Mouse (Mus musculus) embryonic facial prominence, embryonic 13.5 days (tissue): ENCODE results near the gene Acrbp. TPM values are rescaled to one million over a fixed set of nuclear protein-coding genes. Genes with fewer than 3 reads are reported as not detected.
A peak's percentile ranks its signal among the peaks of the same experiment; 100 is the strongest.

ENCODE experiments used
- ATAC-seq: fragments of 200-750 bp; cut with Nextera tagmentation; 2 replicates; pipeline ENCODE4 v1.8.0; 2017; ENCODE audit warnings: low read depth; ENCODE audit not compliant: insufficient number of reproducible peaks, insufficient read depth, low FRiP score, low TSS enrichment
- H3K27ac ChIP-seq: fragments of 300-500 bp; sonication (generic); 2 replicates; pipeline ENCODE4 v1.5.1; 2015; ENCODE audit warnings: moderate library complexity, mild to moderate bottlenecking, inconsistent platforms
- H3K27me3 ChIP-seq: fragments of 300-500 bp; sonication (generic); 2 replicates; pipeline ENCODE4 v1.6.1; 2015; ENCODE audit warnings: mild to moderate bottlenecking, inconsistent platforms
- H3K36me3 ChIP-seq: fragments of 300-500 bp; sonication (generic); 2 replicates; pipeline ENCODE4 v1.6.1; 2015; ENCODE audit warnings: mild to moderate bottlenecking, inconsistent platforms
- H3K4me1 ChIP-seq: fragments of 300-500 bp; sonication (generic); 2 replicates; pipeline ENCODE4 v1.6.1; 2015; ENCODE audit warnings: inconsistent platforms
- H3K4me2 ChIP-seq: fragments of 300-500 bp; sonication (generic); 2 replicates; pipeline ENCODE4 v1.6.1; 2015; ENCODE audit warnings: moderate library complexity, mild to moderate bottlenecking, inconsistent platforms
- H3K4me3 ChIP-seq: fragments of 300-500 bp; sonication (generic); 2 replicates; pipeline ENCODE4 v1.5.1; 2015; ENCODE audit warnings: mild to moderate bottlenecking, inconsistent platforms
- H3K9ac ChIP-seq: fragments of 300-500 bp; sonication (generic); 2 replicates; pipeline ENCODE4 v1.6.1; 2015; ENCODE audit warnings: mild to moderate bottlenecking, inconsistent platforms
- H3K9me3 ChIP-seq: fragments of 300-500 bp; sonication (generic); 2 replicates; pipeline ENCODE4 v1.6.1; 2016; ENCODE audit warnings: inconsistent platforms
- WGBS: fragments of 180-500 bp; shearing (Covaris S2); methylation state at CpG from one replicate; pipeline ENCODE4 v1.1.7; 2015; ENCODE audit warnings: mixed read lengths; 5-methylcytosine and 5-hydroxymethylcytosine counted together
- polyA plus RNA-seq: library from polyadenylated mRNA; unstranded; fragments of >200 nt; fragmentation: Nextera tagmentation; extraction: Ambion mirVana; gene quantifications from 2 replicates; pipeline ENCODE4 v1.2.1, GENCODE M21; 2015

Acrbp gene
- polyA plus RNA-seq, 1 experiment from 2014 or later: 21.7 TPM

GRCm38 (mm10) chr6:125071896-125072279, 22.4 kb downstream of the Acrbp start:
- peak overlapping the region; percentile 89 for H3K27ac ChIP-seq
- no peaks in the 10 kb centered on the region for H3K27me3 ChIP-seq
- peak; percentile 63; the same call in 1 of the 2 replicates for ATAC-seq
- H3K4me3 ChIP-seq: no peak overlapping the region
- no peak overlapping the region for H3K4me2 ChIP-seq
- no peaks in the 10 kb centered on the region for H3K9me3 ChIP-seq
- H3K36me3 ChIP-seq: no peaks in the 10 kb centered on the region
- WGBS: 10% methylated on average over 2 of the region's 2 CpGs
- peaks cover 19% of the 10 kb centered on the region for H3K4me1 ChIP-seq
- no peak overlapping the region for H3K9ac ChIP-seq

- 74% methylated on average over 8 of the region's 8 CpGs for WGBS
- H3K36me3 ChIP-seq: no peaks in the 10 kb centered on the region
- H3K4me2 ChIP-seq: no peak overlapping the region
- H3K27ac ChIP-seq: no peak overlapping the region
- no peak overlapping the region for H3K9ac ChIP-seq
- no peak overlapping the region for H3K4me3 ChIP-seq
- no peaks in the 10 kb centered on the region for H3K27me3 ChIP-seq
- ATAC-seq: no peak
- H3K4me1 ChIP-seq: peaks cover 19% of the 10 kb centered on the region
- no peaks in the 10 kb centered on the region for H3K9me3 ChIP-seq
Measured at GRCm38 (mm10) chr6:125073825-125074224, 24.3 kb downstream of the Acrbp start.

DNA sequence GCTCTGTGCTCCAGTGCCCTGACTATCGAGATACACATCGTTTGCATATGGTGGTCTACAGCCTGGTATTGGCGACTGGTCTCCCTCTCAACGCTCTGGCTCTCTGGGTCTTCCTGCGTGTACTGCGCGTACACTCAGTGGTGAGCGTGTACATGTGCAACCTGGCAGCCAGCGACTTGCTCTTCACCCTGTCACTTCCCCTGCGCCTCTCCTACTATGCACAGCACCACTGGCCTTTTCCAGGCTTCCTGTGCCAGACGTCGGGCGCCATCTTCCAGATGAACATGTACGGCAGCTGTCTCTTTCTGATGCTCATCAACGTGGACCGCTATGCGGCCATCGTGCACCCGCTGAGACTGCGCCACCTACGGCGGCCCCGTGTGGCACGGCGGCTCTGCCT, 31.9 kb downstream of the Acrbp start:
- H3K4me2 ChIP-seq: peak overlapping the region; percentile 78
- peaks cover 8% of the 10 kb centered on the region for H3K4me1 ChIP-seq
- no peaks in the 10 kb centered on the region for H3K36me3 ChIP-seq
- H3K9me3 ChIP-seq: no peaks in the 10 kb centered on the region
- no peaks in the 10 kb centered on the region; the same call in 1 of the 2 replicates for H3K27me3 ChIP-seq
- peak overlapping the region; percentile 48 for H3K4me3 ChIP-seq
- 25% methylated on average over 25 of the region's 25 CpGs for WGBS
- ATAC-seq: peak; percentile 27; the same call in 1 of the 2 replicates
- H3K27ac ChIP-seq: peak overlapping the region; percentile 85
- H3K9ac ChIP-seq: peak overlapping the region; percentile 77

DNA sequence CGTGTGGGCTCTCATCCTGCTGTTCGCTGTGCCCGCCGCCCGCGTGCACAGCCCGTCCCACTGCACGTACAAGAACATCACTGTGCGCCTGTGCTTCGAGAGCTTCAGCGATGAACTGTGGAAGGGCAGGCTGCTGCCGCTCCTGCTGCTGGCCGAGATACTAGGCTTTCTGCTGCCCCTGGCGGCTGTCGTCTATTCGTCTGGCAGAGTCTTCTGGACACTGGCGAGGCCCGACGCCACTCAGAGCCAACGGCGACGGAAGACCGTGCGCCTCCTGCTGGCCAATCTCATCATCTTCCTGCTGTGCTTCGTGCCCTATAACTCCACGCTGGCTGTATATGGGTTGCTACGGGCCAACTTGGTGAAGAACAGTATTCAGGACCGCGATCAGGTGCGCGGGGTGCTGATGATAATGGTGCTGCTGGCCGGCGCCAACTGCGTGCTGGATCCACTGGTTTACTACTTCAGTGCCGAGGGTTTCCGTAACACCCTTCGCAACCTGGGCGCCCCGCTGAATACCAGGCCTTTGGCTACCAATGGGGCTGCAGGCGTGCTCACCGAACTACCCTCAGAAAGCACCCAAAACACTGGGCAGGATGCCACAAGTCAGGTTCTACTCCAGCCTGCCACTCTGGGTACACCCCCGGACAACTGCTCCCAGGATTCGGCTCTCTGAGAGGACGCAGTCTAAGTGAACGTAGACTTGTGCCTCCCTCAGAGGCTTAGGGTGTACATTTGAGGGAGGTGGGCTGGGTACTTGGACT, 32.5 kb downstream of the Acrbp start:
- Histone ChIP-seq H3K9ac (peak overlapping the region; percentile 77), H3K4me1 (peaks cover 8% of the 10 kb centered on the region), H3K4me3 (peak overlapping the region; percentile 48), H3K27ac (peak overlapping the region; percentile 85), H3K4me2 (peak overlapping the region; percentile 78), H3K27me3 (no peaks in the 10 kb centered on the region; the same call in 1 of the 2 replicates), H3K36me3 (no peaks in the 10 kb centered on the region), H3K9me3 (no peaks in the 10 kb centered on the region)
- peak; percentile 86 for ATAC-seq
- 22% methylated on average over 45 of the region's 45 CpGs for WGBS

- ATAC-seq: no peak
- Histone ChIP-seq H3K4me3 (no peak overlapping the region), H3K4me1 (peaks cover 8% of the 10 kb centered on the region), H3K27me3 (no peaks in the 10 kb centered on the region; the same call in 1 of the 2 replicates), H3K27ac (no peak overlapping the region), H3K9me3 (no peaks in the 10 kb centered on the region), H3K36me3 (no peaks in the 10 kb centered on the region), H3K9ac (no peak overlapping the region), H3K4me2 (no peak overlapping the region)
- WGBS: 86% methylated on average over 7 of the region's 7 CpGs
Measured at GRCm38 (mm10) chr6:125082801-125083386, 33.4 kb downstream of the Acrbp start.

GRCm38 (mm10) chr6:125084424-125084823, 34.9 kb downstream of the Acrbp start:
- Histone ChIP-seq H3K4me1 (peaks cover 21% of the 10 kb centered on the region), H3K9me3 (no peaks in the 10 kb centered on the region), H3K4me3 (no peak overlapping the region), H3K9ac (peak overlapping the region; percentile 28; the same call in 1 of the 2 replicates), H3K4me2 (no peak overlapping the region), H3K27ac (peak overlapping the region; percentile 18; the same call in 1 of the 2 replicates), H3K36me3 (no peaks in the 10 kb centered on the region), H3K27me3 (no peaks in the 10 kb centered on the region; the same call in 1 of the 2 replicates)
- WGBS: 5% methylated on average over 4 of the region's 4 CpGs
- ATAC-seq: no peak

- Histone ChIP-seq H3K27ac (peak overlapping the region; percentile 97), H3K4me3 (no peak overlapping the region), H3K9ac (no peak overlapping the region), H3K9me3 (no peaks in the 10 kb centered on the region), H3K4me2 (no peak overlapping the region), H3K36me3 (no peaks in the 10 kb centered on the region), H3K4me1 (peaks cover 30% of the 10 kb centered on the region), H3K27me3 (no peaks in the 10 kb centered on the region)
- WGBS: 81% methylated on average over 3 of the region's 3 CpGs
- ATAC-seq: no peak
Measured at GRCm38 (mm10) chr6:125087937-125088336, 38.4 kb downstream of the Acrbp start.

DNA sequence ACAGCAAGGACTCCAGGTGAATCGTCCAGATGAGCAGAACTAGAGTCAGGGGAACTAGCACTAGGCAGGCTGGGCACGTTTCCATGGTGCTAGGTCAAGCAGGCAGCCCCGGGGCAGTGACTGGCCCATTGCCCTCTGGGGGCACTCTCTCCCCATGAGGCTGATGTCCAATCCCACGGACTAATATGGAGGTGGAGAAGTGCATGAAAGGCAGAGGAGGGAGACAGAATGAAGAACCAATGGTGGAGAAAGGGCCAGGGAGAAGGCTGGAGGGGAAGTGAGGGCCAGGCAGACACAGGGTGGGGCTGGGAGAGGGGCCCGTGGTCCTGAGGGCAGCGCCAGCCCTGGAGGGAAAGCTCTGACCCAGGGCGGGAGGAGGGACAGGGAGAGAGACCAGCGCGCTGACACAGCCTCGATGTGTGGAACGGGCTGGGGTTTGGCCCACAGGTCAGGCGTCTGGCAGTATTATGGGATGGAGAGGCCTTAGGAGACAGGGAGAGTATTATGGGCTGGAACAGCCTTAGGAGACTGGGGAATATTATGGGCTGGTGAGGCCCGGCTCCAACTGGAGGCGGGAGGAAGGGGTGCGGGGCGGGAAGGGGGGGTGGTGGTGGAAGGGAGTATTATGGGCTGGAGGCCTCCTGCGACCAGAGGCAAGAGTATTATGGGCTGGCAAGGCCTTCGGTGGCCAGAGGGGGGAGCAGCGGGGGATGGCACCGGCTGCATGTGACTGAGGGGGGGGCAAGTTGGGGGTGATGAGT, 39.3 kb downstream of the Acrbp start:
- H3K27ac ChIP-seq: peak overlapping the region; percentile 97
- H3K9me3 ChIP-seq: no peaks in the 10 kb centered on the region
- 3% methylated on average over 18 of the region's 20 CpGs for WGBS
- peaks cover 30% of the 10 kb centered on the region for H3K4me1 ChIP-seq
- peak overlapping the region; percentile 59 for H3K9ac ChIP-seq
- peak; percentile 81 for ATAC-seq
- no peaks in the 10 kb centered on the region for H3K27me3 ChIP-seq
- peak overlapping the region; percentile 58 for H3K4me2 ChIP-seq
- no peaks in the 10 kb centered on the region for H3K36me3 ChIP-seq
- peak overlapping the region; percentile 6; the same call in 1 of the 2 replicates for H3K4me3 ChIP-seq

- WGBS: 3% methylated on average over 15 of the region's 15 CpGs
Measured at GRCm38 (mm10) chr6:125089521-125090321, 40.2 kb downstream of the Acrbp start.

DNA sequence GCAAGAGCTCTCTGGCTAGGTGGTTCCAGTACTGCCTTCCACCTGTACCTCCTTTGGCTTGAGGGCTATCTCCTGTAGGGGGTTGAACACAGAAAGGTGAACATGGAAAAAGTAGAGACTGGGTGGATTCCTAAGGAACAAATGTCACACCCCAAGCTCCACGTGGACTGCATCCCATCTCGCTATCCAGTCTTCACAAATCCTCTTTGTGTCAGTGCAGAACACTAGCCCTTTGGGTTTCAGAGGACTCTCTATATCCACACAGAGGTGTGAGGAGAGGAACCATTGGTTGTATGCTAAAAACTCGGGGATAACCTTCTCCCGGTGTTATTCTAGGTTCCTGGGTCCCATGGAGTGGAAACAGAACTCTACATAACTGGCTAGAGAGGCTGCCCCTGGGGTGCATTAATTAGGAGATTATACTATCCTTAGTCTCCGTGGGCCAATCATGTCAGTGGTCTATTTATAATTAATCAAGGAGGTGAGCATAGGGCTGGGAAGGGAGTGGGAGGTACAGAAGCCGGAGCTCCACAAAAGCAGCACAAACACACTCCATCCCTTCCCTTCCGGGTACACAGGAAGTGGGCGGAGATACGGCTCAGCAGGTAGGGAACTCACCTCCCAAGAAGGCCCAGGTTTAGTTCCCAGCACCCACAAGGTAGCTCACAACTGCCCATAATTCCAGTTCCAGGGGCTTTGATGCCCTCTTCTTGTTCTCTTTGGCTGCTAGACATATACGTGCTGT, 41.0 kb downstream of the Acrbp start:
- 60% methylated on average over 10 of the region's 10 CpGs for WGBS
- no peak for ATAC-seq
- 0 out of 2 replicates have a peak overlapping the region, but pooled peaks have one; percentile 18 for H3K4me3 ChIP-seq
- no peaks in the 10 kb centered on the region for H3K27me3 ChIP-seq
- peak overlapping the region; percentile 58 for H3K4me2 ChIP-seq
- no peaks in the 10 kb centered on the region for H3K9me3 ChIP-seq
- peak overlapping the region; percentile 66; the same call in 1 of the 2 replicates for H3K9ac ChIP-seq
- H3K4me1 ChIP-seq: peaks cover 27% of the 10 kb centered on the region
- H3K36me3 ChIP-seq: no peaks in the 10 kb centered on the region
- peak overlapping the region; percentile 97 for H3K27ac ChIP-seq

More at GRCm38 (mm10) chr6:125089521-125090321, 40.2 kb downstream of the Acrbp start:
- ATAC-seq: peak; percentile 66
- Histone ChIP-seq H3K4me1 (peaks cover 27% of the 10 kb centered on the region), H3K4me2 (peak overlapping the region; percentile 58), H3K4me3 (peak overlapping the region; percentile 18), H3K36me3 (no peaks in the 10 kb centered on the region), H3K27ac (peak overlapping the region; percentile 97), H3K27me3 (no peaks in the 10 kb centered on the region), H3K9me3 (no peaks in the 10 kb centered on the region), H3K9ac (peak overlapping the region; percentile 66)
